Mouse (Mus musculus) limb, embryonic 11.5 days (tissue): ENCODE measurements around the gene Cdc42se1. TPM values are rescaled to one million over a fixed set of nuclear protein-coding genes. Genes with fewer than 3 reads are reported as not detected.

Experiments used
- ATAC-seq: fragments of 200-750 bp; cut with Nextera tagmentation; 2 replicates; pipeline ENCODE4 v1.8.0; 2017; ENCODE audit warnings: low read depth; ENCODE audit not compliant: insufficient number of reproducible peaks, low FRiP score, low TSS enrichment
- DNase-seq: peaks from one replicate; pipeline ENCODE4 v3.0.0-alpha.2; 2015; ENCODE audit warnings: low spot score
- H3K27ac ChIP-seq: fragments of 300-500 bp; sonication (generic); replicated peaks from 2 replicates; pipeline ENCODE4 v1.5.1; 2014; ENCODE audit warnings: low read depth, mild to moderate bottlenecking, low read length
- H3K27me3 ChIP-seq: fragments of 300-500 bp; sonication (generic); 2 replicates; pipeline ENCODE4 v1.6.1; 2014; ENCODE audit warnings: mild to moderate bottlenecking, low read length, mixed read lengths; ENCODE audit not compliant: control insufficient read depth, insufficient read depth
- H3K36me3 ChIP-seq: fragments of 300-500 bp; sonication (generic); 2 replicates; pipeline ENCODE4 v1.6.1; 2014; ENCODE audit warnings: mild to moderate bottlenecking, low read length, moderate library complexity, mixed read lengths; ENCODE audit not compliant: control insufficient read depth, insufficient read depth
- H3K4me1 ChIP-seq: fragments of 300-500 bp; sonication (generic); 2 replicates; pipeline ENCODE4 v1.6.1; 2014; ENCODE audit warnings: low read length, mixed read lengths; ENCODE audit not compliant: control insufficient read depth, insufficient read depth
- H3K4me2 ChIP-seq: fragments of 300-500 bp; sonication (generic); 2 replicates; pipeline ENCODE4 v1.6.1; 2014; ENCODE audit warnings: low read depth, mild to moderate bottlenecking, moderate library complexity; ENCODE audit not compliant: severe bottlenecking
- H3K4me3 ChIP-seq: fragments of 300-500 bp; sonication (generic); 2 replicates; pipeline ENCODE4 v1.5.1; 2014; ENCODE audit warnings: low read depth, low read length
- H3K9ac ChIP-seq: fragments of 300-500 bp; sonication (generic); 2 replicates; pipeline ENCODE4 v1.6.1; 2014; ENCODE audit warnings: mild to moderate bottlenecking, low read length
- H3K9me3 ChIP-seq: fragments of 300-500 bp; sonication (generic); 2 replicates; pipeline ENCODE4 v1.6.1; 2016; ENCODE audit warnings: low read length; ENCODE audit not compliant: control insufficient read depth
- WGBS: fragments of 180-500 bp; shearing (Covaris S2); extraction: QIAGEN DNeasy Blood & Tissue Kit; methylation state at CpG from one replicate; pipeline ENCODE4 v1.1.7; 2014; 5-methylcytosine and 5-hydroxymethylcytosine counted together
- polyA plus RNA-seq: library from polyadenylated mRNA; unstranded; fragments of >200 nt; fragmentation: Nextera tagmentation; extraction: Ambion mirVana; gene quantifications from 2 replicates; pipeline ENCODE4 v1.2.1, GENCODE M21; 2014

Cdc42se1 gene
- polyA plus RNA-seq, 1 experiment from 2014 or later: 89.6 TPM

DNA sequence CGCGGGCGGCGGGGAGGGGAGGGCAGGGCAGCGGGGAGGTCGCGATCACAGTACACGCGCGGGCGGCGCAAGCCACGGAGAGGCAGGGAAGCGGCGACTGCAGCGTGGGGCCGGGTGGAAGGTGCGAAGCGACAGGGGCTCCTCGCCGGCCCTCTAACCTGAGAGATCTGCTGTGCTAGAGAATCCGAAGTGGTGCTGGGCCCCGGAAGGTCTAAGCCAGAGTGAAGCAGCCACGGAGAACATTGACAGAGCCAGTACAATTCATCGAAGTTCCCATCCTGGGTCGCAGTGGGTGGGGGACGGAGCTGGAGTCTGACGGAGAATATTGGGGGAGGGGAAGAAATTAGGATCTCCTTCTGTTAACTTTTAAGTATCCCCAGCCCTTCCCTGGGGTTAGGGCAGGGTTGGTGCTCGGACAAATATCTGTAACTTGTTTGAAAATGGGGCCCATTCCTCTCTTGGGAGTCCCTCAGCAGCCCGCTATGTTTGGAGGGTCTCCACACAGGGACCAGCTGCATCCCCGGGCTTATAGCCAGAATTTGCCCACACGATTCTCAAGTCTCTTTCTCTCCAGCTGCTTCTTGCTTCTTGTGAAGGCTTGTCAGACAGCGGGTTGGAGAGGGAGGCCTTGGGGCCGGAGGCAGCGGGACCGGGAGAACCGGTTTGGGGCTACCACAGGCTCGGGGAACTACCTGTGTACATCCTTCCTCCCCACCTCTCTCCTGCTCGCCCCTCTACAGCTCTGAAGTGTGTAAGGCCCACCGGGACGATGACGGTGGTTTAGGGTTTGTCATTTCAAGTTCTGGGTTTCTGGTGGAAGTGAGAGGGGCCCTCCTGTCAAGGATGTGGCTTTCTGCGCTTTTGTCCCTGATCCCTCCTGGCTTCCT lies 605 bp downstream of the Cdc42se1 start:
- Histone ChIP-seq H3K9ac (peak overlapping the region; percentile 89), H3K4me2 (peak overlapping the region; percentile 83), H3K27ac (peak overlapping the region; percentile 82), H3K36me3 (peaks cover 24% of the 10 kb centered on the region), H3K27me3 (no peaks in the 10 kb centered on the region), H3K4me1 (peaks cover 10% of the 10 kb centered on the region; the same call in 1 of the 2 replicates), H3K4me3 (peak overlapping the region; percentile 94), H3K9me3 (no peaks in the 10 kb centered on the region)
- 1% methylated on average over 43 of the region's 43 CpGs for WGBS
- ATAC-seq (0 out of 2 replicates have a peak, but pooled peaks have one; percentile 6), DNase-seq (peak; percentile 70)

DNA sequence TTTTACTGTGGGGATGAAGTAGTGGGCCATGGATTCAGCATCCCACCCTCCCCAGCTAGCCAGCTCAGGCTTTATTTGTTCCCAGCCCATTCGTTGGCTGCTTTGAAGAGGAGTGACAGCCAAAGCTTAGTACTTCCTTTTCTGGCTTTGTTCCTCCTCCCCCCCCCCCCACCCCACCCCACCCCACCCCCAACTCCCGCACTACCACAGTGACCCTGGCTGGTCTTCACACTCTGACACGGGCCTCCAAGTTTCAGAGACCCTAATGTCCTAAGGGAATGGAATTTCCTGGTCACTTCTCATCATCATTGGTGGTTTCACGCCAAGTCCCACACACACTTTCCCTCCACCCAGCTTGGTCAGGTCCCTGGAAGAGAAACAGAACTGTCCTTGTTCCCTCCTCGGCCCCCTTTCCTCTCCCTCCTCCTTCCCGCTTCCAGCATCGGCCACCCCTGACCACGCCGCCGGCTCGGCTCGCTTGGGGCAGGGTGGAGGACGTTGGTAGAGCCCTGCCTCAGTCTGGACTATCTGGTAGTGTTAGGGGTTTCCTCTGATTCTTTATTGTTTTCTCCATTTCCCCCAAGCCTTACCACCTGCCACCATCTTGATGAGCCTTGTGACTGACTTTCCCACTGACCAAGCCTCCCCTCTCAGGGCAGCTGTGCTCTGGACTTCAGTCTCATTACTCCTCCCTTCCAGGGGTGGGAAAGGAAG lies 1.4 kb downstream of the Cdc42se1 start:
- Histone ChIP-seq H3K9ac (peak overlapping the region; percentile 89), H3K4me3 (peak overlapping the region; percentile 94), H3K27me3 (no peaks in the 10 kb centered on the region), H3K4me1 (peaks cover 7% of the 10 kb centered on the region; the same call in 1 of the 2 replicates), H3K27ac (peak overlapping the region; percentile 82; the same call in 1 of the 2 replicates), H3K36me3 (peaks cover 28% of the 10 kb centered on the region), H3K9me3 (no peaks in the 10 kb centered on the region), H3K4me2 (peak overlapping the region; percentile 83)
- ATAC-seq (no peak), DNase-seq (peak; percentile 56)
- 6% methylated on average over 13 of the region's 13 CpGs for WGBS

DNA sequence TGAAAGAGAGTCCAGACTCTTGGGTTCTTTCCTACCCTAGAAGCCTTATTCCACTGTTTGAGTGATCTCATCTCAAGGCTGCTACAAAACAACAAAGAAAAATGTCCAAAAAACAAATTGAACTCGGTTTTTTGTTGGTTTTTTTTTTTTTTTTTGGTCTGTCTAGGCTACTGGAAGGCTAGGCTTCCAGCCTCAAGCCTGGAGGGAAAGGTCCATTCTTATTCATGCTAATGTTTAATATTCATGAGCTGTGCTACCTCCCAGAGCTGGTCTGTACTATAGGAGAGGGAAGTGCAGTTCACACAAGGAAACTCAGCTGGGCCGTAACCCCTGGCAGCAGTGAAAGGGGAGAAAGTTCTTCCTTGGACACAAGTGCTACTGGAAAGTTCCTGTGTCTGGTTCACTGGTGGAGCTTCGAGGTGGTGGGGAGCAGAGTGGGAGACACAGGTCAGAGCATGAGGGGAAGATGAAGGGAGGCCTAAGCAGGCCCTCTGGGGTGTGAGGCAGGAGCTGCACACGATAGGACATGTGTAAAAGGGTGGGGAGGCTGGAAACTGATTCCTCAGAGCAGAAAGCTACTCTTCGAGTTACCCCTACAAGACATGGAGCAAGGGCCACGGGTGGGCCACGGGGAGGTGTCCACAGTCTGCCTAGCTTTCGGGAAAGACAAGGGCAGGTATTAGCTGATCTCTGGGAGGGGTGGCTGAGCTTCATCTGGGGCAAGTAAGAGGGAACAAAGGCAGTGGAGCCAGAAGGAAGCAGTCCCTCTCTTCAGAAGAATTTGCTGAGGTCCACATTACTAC lies 2.2 kb downstream of the Cdc42se1 start:
- peaks cover 31% of the 10 kb centered on the region for H3K36me3 ChIP-seq
- peak overlapping the region; percentile 83 for H3K4me2 ChIP-seq
- no peaks in the 10 kb centered on the region for H3K9me3 ChIP-seq
- no peaks in the 10 kb centered on the region for H3K27me3 ChIP-seq
- no peak for DNase-seq
- peak overlapping the region; percentile 94 for H3K4me3 ChIP-seq
- H3K27ac ChIP-seq: peak overlapping the region; percentile 82; the same call in 1 of the 2 replicates
- 58% methylated on average over 8 of the region's 8 CpGs for WGBS
- H3K9ac ChIP-seq: peak overlapping the region; percentile 89; the same call in 1 of the 2 replicates
- H3K4me1 ChIP-seq: peaks cover 7% of the 10 kb centered on the region; the same call in 1 of the 2 replicates
- ATAC-seq: no peak

DNA sequence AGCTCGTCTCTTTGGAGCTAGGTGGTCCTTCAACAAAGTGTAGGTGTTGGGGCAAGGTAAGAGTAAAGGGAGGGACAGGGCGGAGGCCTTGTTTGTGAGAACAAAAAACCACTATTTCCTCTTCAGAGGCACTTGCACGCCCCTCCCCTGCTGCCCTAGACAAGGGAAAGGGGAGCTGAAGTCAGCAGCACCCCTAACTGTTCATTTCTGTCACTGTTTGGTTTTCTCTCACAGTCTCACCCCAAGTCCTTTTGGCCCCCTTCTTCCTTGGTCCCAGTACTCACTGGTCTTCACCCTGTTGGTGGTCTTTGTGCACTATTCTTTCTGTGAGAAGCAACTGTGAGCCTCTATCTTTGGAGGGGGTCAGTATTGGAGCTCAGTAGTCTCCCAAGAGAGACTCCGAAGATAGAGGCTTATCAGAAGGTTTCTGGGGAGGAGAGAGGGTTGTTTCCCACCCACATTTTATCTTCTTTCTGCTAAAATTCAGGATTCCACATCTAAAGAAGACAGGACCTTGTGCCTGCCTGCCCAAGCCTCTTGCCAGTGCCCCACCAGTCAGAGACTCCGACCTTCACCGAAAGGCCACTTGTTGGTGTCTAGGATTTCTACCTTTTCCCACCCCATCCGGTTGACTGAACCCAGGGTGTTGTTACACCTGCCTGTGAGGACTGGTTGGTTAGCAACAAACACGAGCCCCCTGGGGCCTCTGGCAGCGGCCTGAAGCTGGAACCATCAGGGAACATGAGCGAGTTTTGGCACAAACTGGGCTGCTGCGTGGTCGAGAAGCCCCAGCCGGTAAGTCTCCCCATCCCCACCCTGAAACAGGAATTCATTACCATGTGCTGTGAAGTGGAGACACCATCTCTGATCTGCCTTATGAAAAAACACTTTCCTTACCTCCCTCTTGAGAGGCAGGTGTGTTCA lies 3.0 kb downstream of the Cdc42se1 start, which contains the start of gene Mllt11:
Mllt11 (minus strand) TSS at position 874 of the 924 bp plus-strand sequence.
- DNase-seq (no peak), ATAC-seq (no peak)
- Histone ChIP-seq H3K9me3 (no peaks in the 10 kb centered on the region), H3K4me3 (no peak within 1 kb of the TSS), H3K27ac (no peak within 1 kb of the TSS), H3K36me3 (peaks cover 34% of the 10 kb centered on the region), H3K9ac (peak within 1 kb of the TSS; percentile 13; the same call in 1 of the 2 replicates), H3K4me2 (peak within 1 kb of the TSS; percentile 83), H3K4me1 (peaks cover 7% of the 10 kb centered on the region; the same call in 1 of the 2 replicates), H3K27me3 (no peaks in the 10 kb centered on the region)
- 80% methylated on average over 13 of the region's 13 CpGs for WGBS

DNA sequence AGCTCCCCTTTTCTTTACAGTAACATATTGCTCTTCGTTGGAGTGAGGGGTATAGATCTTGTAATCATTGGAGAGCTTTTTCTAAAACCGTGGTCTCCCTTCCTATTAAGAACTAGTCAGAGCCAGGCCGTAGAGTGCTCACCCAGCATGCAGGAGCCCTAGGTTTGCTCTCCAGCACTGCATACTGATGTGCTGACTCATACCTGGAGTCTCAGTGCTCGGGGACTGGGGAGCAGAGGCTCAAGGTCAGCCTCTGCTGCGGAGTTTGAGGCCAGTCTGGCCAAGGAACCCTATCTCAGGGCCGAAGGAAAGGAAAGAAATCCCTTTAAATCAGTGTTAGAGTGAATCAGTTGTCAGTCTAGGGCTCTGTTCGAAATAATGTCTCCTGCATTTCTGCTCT lies 4.2 kb downstream of the Cdc42se1 start:
- ATAC-seq (no peak), DNase-seq (no peak)
- Histone ChIP-seq H3K9me3 (no peaks in the 10 kb centered on the region), H3K36me3 (peaks cover 36% of the 10 kb centered on the region), H3K4me1 (peaks cover 7% of the 10 kb centered on the region; the same call in 1 of the 2 replicates), H3K9ac (no peak overlapping the region), H3K4me2 (no peak overlapping the region), H3K27ac (no peak overlapping the region), H3K4me3 (no peak overlapping the region), H3K27me3 (no peaks in the 10 kb centered on the region)
- 88% methylated on average over 7 of the region's 7 CpGs for WGBS

DNA sequence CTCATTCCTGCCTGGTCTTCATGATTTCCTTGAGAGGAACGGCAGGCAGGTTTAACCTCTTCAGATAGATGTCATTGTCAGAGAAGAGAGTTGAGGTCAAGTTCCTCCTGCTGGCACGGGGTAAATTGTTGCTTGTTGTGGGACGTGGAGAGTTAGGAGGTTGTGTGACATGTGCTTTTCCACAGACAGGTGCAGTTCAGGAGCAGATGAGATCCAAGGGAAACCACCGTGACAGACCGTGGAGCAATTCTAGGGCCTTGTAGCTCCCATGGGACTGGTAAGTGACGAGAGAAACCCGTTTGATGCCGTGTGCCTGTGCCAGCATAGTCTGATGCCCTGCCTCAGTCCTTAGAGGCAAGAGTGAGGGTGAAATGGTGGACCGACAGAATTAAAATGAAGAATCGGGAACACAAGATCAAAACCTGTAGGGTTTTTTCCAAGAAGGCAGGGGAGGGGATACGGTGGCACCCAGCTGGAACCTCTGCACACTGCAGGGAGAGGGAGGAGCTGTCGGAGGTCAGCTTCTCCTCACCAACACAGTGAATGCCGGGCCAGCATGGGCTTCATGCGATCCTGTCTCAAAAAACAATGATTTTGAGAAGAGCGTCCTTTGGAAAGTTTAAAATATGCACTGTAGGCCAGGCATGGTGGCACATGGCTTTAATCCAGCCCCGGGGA lies 4.9 kb downstream of the Cdc42se1 start:
- WGBS: 89% methylated on average over 16 of the region's 16 CpGs
- DNase-seq: no peak
- ATAC-seq: no peak
- no peaks in the 10 kb centered on the region for H3K27me3 ChIP-seq
- H3K36me3 ChIP-seq: peaks cover 41% of the 10 kb centered on the region
- H3K4me1 ChIP-seq: peaks cover 7% of the 10 kb centered on the region; the same call in 1 of the 2 replicates
- H3K4me2 ChIP-seq: no peak overlapping the region
- no peak overlapping the region for H3K4me3 ChIP-seq
- H3K9me3 ChIP-seq: no peaks in the 10 kb centered on the region
- H3K27ac ChIP-seq: no peak overlapping the region
- no peak overlapping the region for H3K9ac ChIP-seq
